Mouse (Mus musculus): ENCODE measurements around the gene Rps6ka5. TPM values are rescaled to one million over a fixed set of nuclear protein-coding genes. Genes with fewer than 3 reads are reported as not detected.

Gene Rps6ka5
- polyA plus RNA-seq, 1 experiment from 2014 or later = 7.2 TPM

Other genes starting within 250 kb of the Rps6ka5 start
- gene Ttc7b, start 206.2 kb downstream of the Rps6ka5 start, polyA plus RNA-seq (2015; fragmentation: Nextera tagmentation; extraction: Ambion mirVana) = 9.0 and 9.7 TPM in 2 replicates
- 2.9 TPM in 2 replicates for gene Dglucy, start 52.1 kb upstream of the Rps6ka5 start, polyA plus RNA-seq (2015; fragmentation: Nextera tagmentation; extraction: Ambion mirVana)
- gene Gpr68, start 181.2 kb upstream of the Rps6ka5 start, polyA plus RNA-seq (2015; fragmentation: Nextera tagmentation; extraction: Ambion mirVana) = 6.1 and 6.7 TPM in 2 replicates

All from midbrain, embryonic 15.5 days (tissue).